Mouse (Mus musculus) MEL (cell line): ENCODE data around the gene Olfr51. TPM values are rescaled to one million over a fixed set of nuclear protein-coding genes. Genes with fewer than 3 reads are reported as not detected.

ENCODE experiments used
- DNase-seq: peaks from one replicate; pipeline ENCODE4 v3.0.0; 2011; ENCODE audit warnings: low read depth, low spot score
- H3K27ac ChIP-seq: 2 replicates; pipeline ENCODE4 v1.5.1; 2012; ENCODE audit warnings: low read depth, mild to moderate bottlenecking, control low read depth, low read length, moderate library complexity; ENCODE audit not compliant: control insufficient read depth
- H3K27me3 ChIP-seq, 2 experiments: fragments of 150-350 bp in 1 of 2; sonication (generic) in 1 of 2; 2 replicates each; pipeline ENCODE4 v1.6.1; 2012; ENCODE audit warnings: low read length in 2 of 2, mild to moderate bottlenecking in 2 of 2, improper control_type of control experiment in 1 of 2, moderate library complexity in 1 of 2; ENCODE audit not compliant: insufficient read depth in 2 of 2, control insufficient read depth in 1 of 2
- H3K36me3 ChIP-seq, 2 experiments: 2 replicates each; pipeline ENCODE4 v1.6.1; 2012 to 2014; ENCODE audit warnings: low read length in 2 of 2, improper control_type of control experiment in 1 of 2, inconsistent platforms in 1 of 2, mild to moderate bottlenecking in 1 of 2; ENCODE audit not compliant: insufficient read depth in 2 of 2, control insufficient read depth in 1 of 2
- H3K4me1 ChIP-seq, 2 experiments: fragments of 150-350 bp in 1 of 2; sonication (generic) in 1 of 2; 2 replicates each; pipeline ENCODE4 v1.6.1; 2012; ENCODE audit warnings: low read length in 2 of 2, improper control_type of control experiment in 1 of 2, mild to moderate bottlenecking in 1 of 2; ENCODE audit not compliant: insufficient read depth in 2 of 2, control insufficient read depth in 1 of 2
- H3K4me3 ChIP-seq, 2 experiments: fragments of 150-350 bp in 1 of 2; sonication (generic) in 1 of 2; 2 replicates each; pipeline ENCODE4 v1.5.1; 2012; ENCODE audit warnings: low read depth in 2 of 2, low read length in 2 of 2, mild to moderate bottlenecking in 2 of 2, moderate library complexity in 2 of 2, control low read depth in 1 of 2, improper control_type of control experiment in 1 of 2; ENCODE audit not compliant: control insufficient read depth in 1 of 2, insufficient read depth in 1 of 2
- H3K79me2 ChIP-seq: 2 replicates; pipeline ENCODE4 v1.6.1; 2012; ENCODE audit warnings: mild to moderate bottlenecking, low read length, moderate library complexity; ENCODE audit not compliant: control insufficient read depth, poor library complexity, insufficient read depth
- H3K9ac ChIP-seq: 2 replicates; pipeline ENCODE4 v1.6.1; 2012; ENCODE audit warnings: low read depth, mild to moderate bottlenecking, control low read depth, low read length, moderate library complexity; ENCODE audit not compliant: control insufficient read depth, poor library complexity, severe bottlenecking
- H3K9me3 ChIP-seq: fragments of 150-350 bp; sonication (generic); replicated peaks from 2 replicates; pipeline ENCODE4 v1.6.1; 2012; ENCODE audit warnings: mild to moderate bottlenecking, low read length, improper control_type of control experiment, moderate library complexity; ENCODE audit not compliant: insufficient read depth
- BHLHE40 ChIP-seq: IDR thresholded peaks from 2 replicates; pipeline ENCODE4 v1.6.1; 2012; ENCODE audit warnings: low read depth, mild to moderate bottlenecking, inconsistent platforms, low read length, improper control_type of control experiment, borderline replicate concordance
- ELF1 ChIP-seq: IDR thresholded peaks from 2 replicates; pipeline ENCODE4 v1.6.1; 2014; ENCODE audit warnings: low read depth, mild to moderate bottlenecking, inconsistent platforms, low read length, improper control_type of control experiment, moderate library complexity
- GABPA ChIP-seq: IDR thresholded peaks from 2 replicates; pipeline ENCODE4 v1.6.1; 2012; ENCODE audit warnings: low read depth, mild to moderate bottlenecking, inconsistent platforms, low read length, improper control_type of control experiment, moderate library complexity
- GATA1 ChIP-seq: IDR thresholded peaks from 2 replicates; pipeline ENCODE4 v1.6.1; 2011; ENCODE audit warnings: low read depth, low read length, improper control_type of control experiment
- HCFC1 ChIP-seq: IDR thresholded peaks from 2 replicates; pipeline ENCODE4 v1.6.1; 2012; ENCODE audit warnings: low read depth, mild to moderate bottlenecking, inconsistent platforms, low read length, improper control_type of control experiment, moderate library complexity
- JUND ChIP-seq: IDR thresholded peaks from 2 replicates; pipeline ENCODE4 v1.6.1; 2011; ENCODE audit warnings: low read depth, mild to moderate bottlenecking, improper control_type of control experiment, low read length
- MAFK ChIP-seq: IDR thresholded peaks from 2 replicates; pipeline ENCODE4 v1.6.1; 2011; ENCODE audit warnings: low read depth, mild to moderate bottlenecking, low read length, improper control_type of control experiment, borderline replicate concordance
- MAX ChIP-seq: IDR thresholded peaks from 2 replicates; pipeline ENCODE4 v1.6.1; 2011; ENCODE audit warnings: low read length, improper control_type of control experiment
- MEF2A ChIP-seq: IDR thresholded peaks from 2 replicates; pipeline ENCODE4 v1.6.1; 2014; ENCODE audit warnings: low read depth, mild to moderate bottlenecking, inconsistent platforms, low read length, improper control_type of control experiment; ENCODE audit not compliant: poor library complexity, insufficient replicate concordance, severe bottlenecking; ENCODE audit errors: extremely low read depth
- MYC ChIP-seq: IDR thresholded peaks from 2 replicates; pipeline ENCODE4 v1.6.1; 2011; ENCODE audit warnings: low read depth, mild to moderate bottlenecking, low read length, improper control_type of control experiment, moderate library complexity
- RAD21 ChIP-seq: IDR thresholded peaks from 2 replicates; pipeline ENCODE4 v1.6.1; 2011; ENCODE audit warnings: mild to moderate bottlenecking, low read depth, low read length, improper control_type of control experiment
- RCOR1 ChIP-seq: IDR thresholded peaks from 2 replicates; pipeline ENCODE4 v1.6.1; 2012; ENCODE audit warnings: low read depth, mild to moderate bottlenecking, inconsistent platforms, low read length, improper control_type of control experiment
- SIN3A ChIP-seq: IDR thresholded peaks from 2 replicates; pipeline ENCODE4 v1.6.1; 2012; ENCODE audit warnings: low read length, improper control_type of control experiment, inconsistent platforms
- SMC3 ChIP-seq: IDR thresholded peaks from 2 replicates; pipeline ENCODE4 v1.6.1; 2011; ENCODE audit warnings: low read depth, low read length, improper control_type of control experiment
- TAL1 ChIP-seq: IDR thresholded peaks from 2 replicates; pipeline ENCODE4 v1.6.1; 2012; ENCODE audit warnings: mild to moderate bottlenecking, inconsistent platforms, low read length, moderate library complexity, mixed read lengths
- TBP ChIP-seq: IDR thresholded peaks from 2 replicates; pipeline ENCODE4 v1.8.0; 2011; ENCODE audit warnings: low read depth, low read length, improper control_type of control experiment
- TCF12 ChIP-seq: IDR thresholded peaks from 2 replicates; pipeline ENCODE4 v1.6.1; 2014; ENCODE audit warnings: low read depth, mild to moderate bottlenecking, inconsistent platforms, low read length, improper control_type of control experiment, moderate library complexity
- USF1 ChIP-seq: IDR thresholded peaks from 2 replicates; pipeline ENCODE4 v1.6.1; 2014; ENCODE audit warnings: low read depth, mild to moderate bottlenecking, inconsistent platforms, low read length, improper control_type of control experiment, moderate library complexity
- USF2 ChIP-seq, 2 experiments: IDR thresholded peaks; 2 replicates each; pipeline ENCODE4 v1.6.1; 2011 to 2012; ENCODE audit warnings: improper control_type of control experiment in 2 of 2, low read length in 2 of 2, borderline replicate concordance in 1 of 2, inconsistent platforms in 1 of 2, low read depth in 1 of 2, mild to moderate bottlenecking in 1 of 2; ENCODE audit not compliant: insufficient read depth in 1 of 2
- ZC3H11A ChIP-seq: IDR thresholded peaks from 2 replicates; pipeline ENCODE4 v1.6.1; 2012; ENCODE audit warnings: low read depth, mild to moderate bottlenecking, inconsistent platforms, low read length, improper control_type of control experiment
- ZMIZ1 ChIP-seq: IDR thresholded peaks from 2 replicates; pipeline ENCODE4 v1.6.1; 2012; ENCODE audit warnings: low read depth, mild to moderate bottlenecking, inconsistent platforms, low read length, improper control_type of control experiment, moderate library complexity
- ZNF384 ChIP-seq: IDR thresholded peaks from 2 replicates; pipeline ENCODE4 v1.6.1; 2012; ENCODE audit warnings: low read depth, mild to moderate bottlenecking, inconsistent platforms, low read length, improper control_type of control experiment
- polyA plus RNA-seq, 2 experiments: library from polyadenylated mRNA; stranded (reverse) in 1 of 2; unstranded in 1 of 2; fragments of >175 nt in 1 of 2; fragments of >200 nt in 1 of 2; gene quantifications; 2 replicates each; pipeline versions ENCODE4 v1.2.1 to v1.2.4; 2012; ENCODE audit warnings: low replicate concordance in 2 of 2, low read depth in 1 of 2; ENCODE audit not compliant: insufficient read length in 2 of 2, insufficient read depth in 1 of 2, missing spikeins in 1 of 2
- total RNA-seq: library from RNA; depleted of rRNA; stranded (reverse); fragments of 300-350 nt; gene quantifications from 2 replicates; pipeline ENCODE4 v1.2.3, GENCODE M21; 2012

Olfr51 gene
- total and polyA plus RNA-seq, 3 experiments, result not detected

GRCm38 (mm10) chr11:51011821-51012220 lies 8.4 kb downstream of the Olfr51 start:
- H3K79me2 ChIP-seq, result no peaks in the 10 kb centered on the region

DNA sequence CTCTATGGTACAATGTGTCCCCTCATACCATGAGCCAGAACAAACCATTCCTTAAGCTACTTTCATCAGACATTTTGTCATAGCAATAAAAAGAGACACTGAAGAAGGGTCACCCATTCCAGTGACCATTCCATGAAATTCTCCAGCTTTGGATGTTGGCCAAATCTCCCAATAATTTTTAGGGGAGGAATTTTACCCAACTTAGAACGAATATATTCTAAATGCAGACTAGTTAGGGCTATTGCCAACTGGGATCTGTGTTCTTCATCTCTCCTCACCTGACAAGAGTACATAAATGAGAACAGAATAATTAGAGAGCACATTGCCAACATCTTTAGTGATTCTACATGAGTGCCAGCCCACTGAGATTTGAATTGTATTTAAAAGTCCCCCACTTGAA lies 10.5 kb downstream of the Olfr51 start, which contains the start of gene Olfr54:
Olfr54 (plus strand) TSS at position 301 of the 400 bp plus-strand sequence.
- no peaks in the 10 kb centered on the region for H3K4me1 ChIP-seq
- TF ChIP-seq TAL1 (no peak), ZMIZ1 (no peak), USF2 (IDR thresholded peaks at IDR 0.05; ENCODE audit: borderline replicate concordance in 1 of 2, insufficient read depth in 1 of 2, low read depth in 1 of 2, low read length in 2 of 2) (no peak)

More at GRCm38 (mm10) chr11:51011821-51012220, 8.4 kb downstream of the Olfr51 start:
- DNase-seq, result no peak
- Histone ChIP-seq H3K9ac (no peak overlapping the region), H3K27me3 (no peaks in the 10 kb centered on the region), H3K36me3 (no peaks in the 10 kb centered on the region), H3K4me1 (no peaks in the 10 kb centered on the region), H3K27ac (no peak overlapping the region), H3K9me3 (no peaks in the 10 kb centered on the region), H3K4me3 (no peak overlapping the region)
- TF ChIP-seq ZNF384 (no peak), HCFC1 (no peak), TCF12 (no peak), USF1 (no peak), TAL1 (no peak), GATA1 (no peak), MYC (no peak), GABPA (no peak), ELF1 (no peak)

GRCm38 (mm10) chr11:51016341-51016740 lies 12.9 kb downstream of the Olfr51 start:
- Histone ChIP-seq H3K27me3 (no peaks in the 10 kb centered on the region), H3K9ac (no peak overlapping the region), H3K4me1 (no peaks in the 10 kb centered on the region), H3K4me3 (no peak overlapping the region), H3K27ac (no peak overlapping the region), H3K9me3 (no peaks in the 10 kb centered on the region), H3K79me2 (no peaks in the 10 kb centered on the region), H3K36me3 (no peaks in the 10 kb centered on the region)
- DNase-seq, result no peak
- TF ChIP-seq MEF2A (no peak), RCOR1 (no peak), MAX (no peak), SIN3A (no peak), GATA1 (no peak), BHLHE40 (no peak), JUND (no peak), USF2 (IDR thresholded peaks at IDR 0.05; ENCODE audit: borderline replicate concordance in 1 of 2, insufficient read depth in 1 of 2, low read depth in 1 of 2, low read length in 2 of 2) (no peak), GABPA (no peak), TBP (no peak), RAD21 (no peak), USF1 (no peak), MAFK (no peak), SMC3 (no peak), ZC3H11A (no peak)

More for the DNA sequence above, 10.5 kb downstream of the Olfr51 start, which contains the start of gene Olfr54:
- no peaks in the 10 kb centered on the region for H3K36me3 ChIP-seq
- no peaks in the 10 kb centered on the region for H3K79me2 ChIP-seq
- no peaks in the 10 kb centered on the region for H3K27me3 ChIP-seq
- DNase-seq, result no peak
- H3K4me3 ChIP-seq, result no peak within 1 kb of the TSS
- H3K27ac ChIP-seq, result no peak within 1 kb of the TSS
- H3K9me3 ChIP-seq, result no peaks in the 10 kb centered on the region
- H3K9ac ChIP-seq, result no peak within 1 kb of the TSS
